Mouse (Mus musculus): Measurements from ENCODE around the gene Sytl3. TPM values are rescaled to one million over a fixed set of nuclear protein-coding genes. Genes with fewer than 3 reads are reported as not detected.

The Sytl3 gene
- polyA plus RNA-seq, 1 experiment from 2014 or later = not detected

DNA sequence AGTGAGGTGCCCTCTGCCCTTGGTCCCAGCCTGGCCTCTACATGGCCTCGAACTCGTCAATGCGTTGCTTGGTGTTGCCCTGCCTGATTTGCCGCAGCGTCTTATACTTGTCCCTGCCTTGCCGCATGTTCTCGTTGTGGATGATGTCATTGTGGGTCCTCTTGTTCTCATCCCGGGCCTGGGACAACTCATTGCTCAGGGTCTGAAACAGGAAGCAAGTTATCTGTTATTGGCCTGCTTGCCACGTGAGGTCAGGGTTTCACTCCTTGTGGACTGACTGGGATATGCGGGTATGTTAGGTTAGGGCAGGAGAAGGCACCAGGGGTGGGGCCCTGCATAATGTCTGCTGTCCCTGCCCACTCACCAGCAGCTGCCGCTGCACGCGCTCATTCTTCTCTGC lies 80.4 kb downstream of the Sytl3 start:
- no peak for ATAC-seq
- no peaks in the 10 kb centered on the region for H3K27me3 ChIP-seq
- no peak for DNase-seq (ENCODE audit: low read depth, low spot score)
- in situ Hi-C loops (cut with MboI; ENCODE audit: low pct_unique_long_range_greater_than_20kb) = no loop called here
- no peak for TF ChIP-seq CTCF (IDR thresholded peaks at IDR 0.05)
- POLR2A ChIA-PET = no interaction called here
- CTCF ChIA-PET = no interaction called here

DNA sequence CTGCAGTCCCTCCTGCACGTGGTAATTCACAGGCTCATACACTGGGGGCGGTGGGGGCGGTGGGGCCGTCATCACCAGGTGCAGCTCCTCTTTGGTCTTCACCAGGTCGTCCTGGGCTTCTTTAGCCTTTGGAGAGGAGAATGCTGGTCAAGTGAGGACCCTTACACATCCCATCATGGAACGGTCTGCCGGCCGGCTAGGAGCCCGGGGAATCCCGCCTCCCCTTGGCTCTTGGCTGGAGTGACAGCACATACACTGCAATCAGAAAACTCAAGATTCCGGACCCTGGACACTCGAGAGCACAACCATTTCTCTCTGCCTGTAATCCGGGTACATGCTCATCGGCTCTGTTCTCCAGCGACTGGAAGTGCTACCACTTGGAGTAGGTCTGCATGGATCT lies 80.9 kb downstream of the Sytl3 start:
- ChIA-PET CTCF (no interaction called here), POLR2A (no interaction called here)
- no peak for DNase-seq (ENCODE audit: low read depth, low spot score)
- ATAC-seq = no peak
- TF ChIP-seq CTCF (IDR thresholded peaks at IDR 0.05) = no peak
- H3K27me3 ChIP-seq = no peaks in the 10 kb centered on the region
- in situ Hi-C loops (cut with MboI; ENCODE audit: low pct_unique_long_range_greater_than_20kb) = no loop called here

DNA sequence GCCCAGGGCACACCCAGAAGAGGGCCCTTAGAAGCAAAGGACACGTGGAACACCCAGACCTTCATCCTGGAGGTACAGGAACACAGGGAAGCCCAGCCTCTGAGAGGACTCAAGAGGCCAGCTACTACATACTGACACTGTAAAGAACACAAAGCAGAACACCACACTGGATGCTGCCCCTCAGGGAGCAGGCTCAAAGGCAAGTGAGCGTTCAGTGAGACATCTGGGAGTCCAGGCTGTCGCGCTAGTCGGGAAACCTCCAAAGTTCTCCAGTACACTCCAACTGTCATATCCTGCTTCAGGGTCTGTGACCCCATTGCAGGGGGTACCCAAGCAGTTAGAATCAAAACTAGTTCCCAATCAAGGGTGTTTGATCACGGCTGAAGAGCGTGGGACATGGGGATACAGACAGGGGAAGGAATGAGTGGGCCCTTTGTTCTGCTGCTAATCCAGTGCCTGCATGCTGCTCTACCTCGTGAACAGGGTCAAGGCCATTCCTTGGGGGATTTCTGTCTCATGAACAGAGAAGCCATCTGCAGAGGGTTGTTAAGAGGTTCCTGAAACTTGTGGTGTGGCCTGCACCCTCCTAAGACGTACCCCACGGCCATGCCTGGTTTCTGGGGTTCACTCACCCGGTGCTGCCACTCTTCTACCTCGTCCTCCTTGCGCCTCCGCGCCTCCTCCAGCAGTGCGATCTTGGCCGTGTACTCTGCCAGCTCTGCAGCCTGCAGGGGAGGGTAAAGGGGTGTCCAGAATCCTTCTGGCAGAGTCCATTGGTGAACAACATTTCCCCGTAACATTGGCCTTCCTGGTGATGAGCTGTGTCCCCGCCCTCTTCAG lies 81.7 kb downstream of the Sytl3 start:
- H3K27me3 ChIP-seq = no peaks in the 10 kb centered on the region
- ChIA-PET POLR2A (no interaction called here), CTCF (no interaction called here)
- ATAC-seq (no peak), DNase-seq (ENCODE audit: low read depth, low spot score) (no peak)
- TF ChIP-seq CTCF (IDR thresholded peaks at IDR 0.05) = no peak
- in situ Hi-C loops (cut with MboI; ENCODE audit: low pct_unique_long_range_greater_than_20kb) = no loop called here

DNA sequence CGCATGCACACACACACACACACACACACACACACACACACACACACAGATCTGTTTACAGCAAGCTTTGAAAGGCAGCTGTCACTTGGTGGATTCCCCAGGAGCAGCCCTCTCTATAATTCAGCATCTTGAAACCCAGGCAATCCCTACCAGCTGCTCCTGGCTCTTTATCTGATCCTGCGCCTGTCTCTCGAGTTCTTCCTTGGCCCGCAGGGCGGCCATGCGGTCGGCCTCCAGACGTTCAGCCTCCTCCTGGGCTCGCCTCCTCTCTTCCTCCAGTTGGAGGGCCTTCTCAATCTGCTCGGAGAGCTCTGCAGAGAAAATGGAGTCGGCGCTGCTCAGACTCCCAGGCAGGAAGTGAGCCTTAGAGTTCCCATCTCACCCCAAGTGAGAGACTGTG lies 82.4 kb downstream of the Sytl3 start:
- CTCF ChIA-PET = no interaction called here

DNA sequence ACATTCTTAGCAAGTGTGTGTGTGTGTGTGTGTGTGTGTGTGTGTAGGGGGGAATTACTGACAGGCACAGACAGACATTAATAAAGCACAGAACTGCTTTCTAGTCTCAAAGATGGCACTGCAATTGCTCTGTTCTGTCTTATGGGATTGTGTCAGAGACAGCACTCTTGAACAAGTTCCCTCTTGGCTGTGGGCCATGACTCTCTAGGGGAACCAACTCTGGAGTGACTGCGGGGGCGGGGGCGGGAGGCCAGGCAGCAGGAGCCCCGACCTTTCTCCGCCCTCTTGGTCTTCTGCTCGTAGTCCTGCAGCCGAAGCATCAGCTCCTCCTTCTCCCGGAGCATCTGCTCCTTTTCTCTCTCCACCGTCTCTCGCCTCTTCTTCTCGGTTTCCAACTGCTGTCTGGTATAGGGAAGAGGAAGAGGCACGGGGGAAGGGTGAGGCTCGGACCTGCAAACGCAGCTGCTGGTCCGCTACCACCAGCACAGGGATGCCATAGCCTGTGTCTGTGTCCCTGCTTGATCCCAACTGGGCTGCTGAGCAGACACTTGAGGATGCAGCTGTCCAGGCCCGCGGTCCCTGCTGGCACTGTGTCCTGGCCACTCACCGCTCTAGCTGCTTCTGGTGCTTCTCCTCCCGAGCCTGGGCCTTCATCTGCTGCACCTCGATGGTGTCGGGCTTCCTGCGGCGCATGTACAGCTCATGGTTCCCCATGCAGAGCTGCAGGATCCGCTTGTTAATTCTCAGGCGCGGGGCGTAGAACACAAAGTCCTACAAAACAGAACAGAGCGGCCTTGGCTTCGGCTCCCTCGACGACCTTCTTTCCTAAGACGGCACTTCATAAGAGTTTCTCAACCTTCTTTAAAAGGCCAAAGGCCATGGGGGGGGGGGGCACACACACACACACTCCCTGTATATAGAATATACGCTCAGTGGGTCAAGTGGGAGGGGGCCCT lies 83.5 kb downstream of the Sytl3 start:
- ChIA-PET POLR2A (no interaction called here), CTCF (no interaction called here)
- in situ Hi-C loops (cut with MboI; ENCODE audit: low pct_unique_long_range_greater_than_20kb) = no loop called here
- no peak for TF ChIP-seq CTCF (IDR thresholded peaks at IDR 0.05)
- DNase-seq (ENCODE audit: low read depth, low spot score) = no peak
- ATAC-seq = no peak
- no peaks in the 10 kb centered on the region for H3K27me3 ChIP-seq

More for the DNA sequence above, 82.4 kb downstream of the Sytl3 start:
- TF ChIP-seq CTCF (IDR thresholded peaks at IDR 0.05) = no peak
- in situ Hi-C loops (cut with MboI; ENCODE audit: low pct_unique_long_range_greater_than_20kb) = no loop called here
- POLR2A ChIA-PET = no interaction called here
- DNase-seq (ENCODE audit: low read depth, low spot score) (no peak), ATAC-seq (no peak)
- H3K27me3 ChIP-seq = no peaks in the 10 kb centered on the region

DNA sequence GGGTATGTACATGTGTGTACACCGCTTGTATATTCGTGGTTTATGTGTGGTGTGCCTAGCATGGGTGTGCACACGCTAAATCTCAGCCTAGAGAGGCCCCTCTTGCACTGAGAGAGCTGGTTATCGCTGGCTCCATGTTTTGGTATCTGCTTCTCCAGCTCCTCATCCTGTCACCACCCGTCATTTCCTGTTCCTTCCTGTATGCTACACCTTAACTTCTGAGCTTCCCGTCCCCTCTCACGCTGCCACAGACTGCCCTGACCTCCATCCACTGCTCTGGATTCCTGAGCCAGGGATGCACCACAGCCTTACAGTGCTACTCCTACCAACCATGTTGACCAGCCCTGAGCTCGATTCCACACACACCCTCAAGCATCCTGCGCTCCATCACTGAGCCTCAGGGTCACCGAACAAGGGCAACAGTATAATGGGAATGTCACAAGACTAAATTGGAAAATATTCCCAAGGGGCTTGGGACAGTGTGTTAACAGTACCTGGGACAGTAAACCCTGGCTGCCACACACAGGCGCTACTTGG lies 84.2 kb downstream of the Sytl3 start:
- POLR2A ChIA-PET = no interaction called here
- CTCF ChIA-PET = no interaction called here
- ATAC-seq (no peak), DNase-seq (ENCODE audit: low read depth, low spot score) (no peak)
- no peaks in the 10 kb centered on the region for H3K27me3 ChIP-seq
- TF ChIP-seq CTCF (IDR thresholded peaks at IDR 0.05) = no peak
- in situ Hi-C loops (cut with MboI; ENCODE audit: low pct_unique_long_range_greater_than_20kb) = no loop called here

DNA sequence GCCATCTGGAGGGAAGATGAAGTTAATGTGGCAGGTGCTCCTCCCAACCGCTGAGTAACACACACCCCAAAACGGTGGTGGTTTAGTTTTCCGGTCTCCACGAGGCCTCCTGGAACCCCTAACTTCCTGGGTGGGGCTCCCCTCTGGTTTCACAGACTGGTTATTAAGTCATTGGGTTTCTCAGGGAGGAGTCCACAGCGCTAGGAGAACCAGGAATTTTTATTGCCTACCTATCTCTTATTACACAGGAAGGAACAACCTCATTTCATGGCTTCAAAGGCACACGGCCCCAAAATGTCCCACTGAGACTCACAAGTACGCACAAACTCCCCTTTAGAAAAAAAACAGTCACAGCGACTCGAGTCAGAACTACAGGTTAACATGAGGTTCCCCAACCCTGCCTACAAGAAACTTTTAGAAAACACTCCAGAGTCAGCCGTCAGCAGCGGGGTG lies 84.9 kb downstream of the Sytl3 start:
- in situ Hi-C loops (cut with MboI; ENCODE audit: low pct_unique_long_range_greater_than_20kb) = no loop called here
- CTCF ChIA-PET = no interaction called here
- DNase-seq (ENCODE audit: low read depth, low spot score) = no peak

DNA sequence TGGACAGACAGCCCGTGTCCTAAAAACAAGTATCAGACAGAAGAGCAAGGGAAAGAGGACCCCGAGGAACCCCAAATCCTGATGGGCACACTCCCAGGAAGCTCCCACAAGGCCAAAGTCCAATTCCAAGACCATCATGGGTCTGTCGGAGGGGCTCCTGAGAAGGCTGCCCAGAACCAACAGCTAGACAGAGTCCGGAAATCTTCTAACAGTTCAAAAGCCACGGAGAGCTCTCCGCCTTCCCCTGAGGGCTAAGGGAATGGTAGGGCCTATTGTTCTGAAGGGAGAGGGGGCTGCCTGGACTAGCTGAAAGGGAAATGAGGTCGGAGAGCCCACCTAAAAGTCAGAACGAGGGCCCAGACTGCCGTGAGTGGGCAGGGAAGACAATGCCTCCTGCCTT lies 85.5 kb downstream of the Sytl3 start:
- no peak for ATAC-seq
- DNase-seq (ENCODE audit: low read depth, low spot score) = no peak
- no peak for TF ChIP-seq CTCF (IDR thresholded peaks at IDR 0.05)
- POLR2A ChIA-PET = no interaction called here
- no peaks in the 10 kb centered on the region for H3K27me3 ChIP-seq
- in situ Hi-C loops (cut with MboI; ENCODE audit: low pct_unique_long_range_greater_than_20kb) = no loop called here
- CTCF ChIA-PET = no interaction called here

More for the DNA sequence above, 84.9 kb downstream of the Sytl3 start:
- no peaks in the 10 kb centered on the region for H3K27me3 ChIP-seq
- TF ChIP-seq CTCF (IDR thresholded peaks at IDR 0.05) = no peak
- no peak for ATAC-seq
- POLR2A ChIA-PET = no interaction called here

DNA sequence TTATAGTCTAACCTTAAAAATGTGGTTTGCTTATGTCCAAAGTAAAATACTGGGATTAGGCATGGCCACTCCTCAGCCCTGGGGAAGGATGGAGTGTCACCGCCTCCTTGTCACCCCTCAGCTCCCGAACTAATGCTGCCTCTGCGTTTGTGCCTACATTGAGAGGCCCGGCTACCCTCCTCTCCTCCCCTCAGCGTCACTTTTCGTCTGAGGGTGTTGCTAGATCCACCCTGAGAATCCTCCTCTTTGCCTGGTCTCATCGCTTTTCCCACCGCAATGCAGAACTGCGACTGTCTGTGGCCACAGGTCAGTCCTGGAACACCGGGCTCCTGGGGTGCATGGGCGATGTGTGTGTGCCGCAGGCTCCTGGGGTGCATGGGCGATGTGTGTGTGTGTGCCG lies 86.0 kb downstream of the Sytl3 start:
- in situ Hi-C loops (cut with MboI; ENCODE audit: low pct_unique_long_range_greater_than_20kb) = no loop called here
- H3K27me3 ChIP-seq = no peaks in the 10 kb centered on the region
- TF ChIP-seq CTCF (IDR thresholded peaks at IDR 0.05) = no peak
- ChIA-PET CTCF (no interaction called here), POLR2A (no interaction called here)
- DNase-seq (ENCODE audit: low read depth, low spot score) = no peak
- no peak for ATAC-seq

DNA sequence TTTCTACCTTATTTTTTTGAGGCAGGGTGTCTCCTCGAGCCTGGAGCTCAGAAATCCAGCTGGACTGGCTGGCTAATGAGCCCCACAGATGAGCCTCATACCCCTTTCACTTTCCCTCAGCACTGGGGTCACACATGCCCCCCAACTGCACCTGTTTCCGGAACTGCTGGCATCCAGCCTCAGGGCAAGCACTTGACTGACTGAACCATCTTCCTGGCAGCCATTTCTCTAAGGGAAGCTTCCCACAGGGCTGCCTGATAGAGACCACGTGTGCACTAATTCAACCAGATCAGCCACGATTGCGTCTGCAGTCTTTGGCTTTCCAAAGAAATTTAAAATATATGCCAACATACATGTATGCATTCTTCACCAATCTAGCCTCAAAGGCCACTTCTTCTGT lies 86.6 kb downstream of the Sytl3 start:
- ChIA-PET POLR2A (no interaction called here), CTCF (no interaction called here)
- H3K27me3 ChIP-seq = no peaks in the 10 kb centered on the region
- DNase-seq (ENCODE audit: low read depth, low spot score) (no peak), ATAC-seq (no peak)
- in situ Hi-C loops (cut with MboI; ENCODE audit: low pct_unique_long_range_greater_than_20kb) = no loop called here
- TF ChIP-seq CTCF (IDR thresholded peaks at IDR 0.05) = no peak

DNA sequence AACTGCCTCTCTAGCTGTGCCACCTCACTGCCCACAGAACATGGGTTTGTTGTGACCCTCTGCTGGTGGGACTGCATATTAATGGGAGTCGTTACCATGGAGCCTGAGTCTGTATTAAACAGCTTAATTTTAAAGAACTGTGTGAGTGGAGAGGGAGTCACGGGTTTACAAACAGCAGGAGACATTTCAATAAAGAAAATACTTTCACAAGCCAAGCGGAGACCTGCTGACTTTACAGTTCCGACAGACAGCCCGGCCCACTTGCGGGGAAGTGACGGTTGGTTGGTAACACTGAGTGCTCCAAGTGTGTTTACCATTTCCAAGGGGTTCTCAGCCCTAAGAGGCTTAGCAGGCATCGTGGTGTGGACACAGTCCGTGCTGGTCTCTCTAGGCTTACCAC lies 87.1 kb downstream of the Sytl3 start:
- no peaks in the 10 kb centered on the region for H3K27me3 ChIP-seq
- ChIA-PET POLR2A (no interaction called here), CTCF (interaction anchor here (1.3 kb wide), 1 partner anchor 9 kb away, joined by 5 read pairs; no protein-coding TSS in a partner anchor)
- in situ Hi-C loops (cut with MboI; ENCODE audit: low pct_unique_long_range_greater_than_20kb) = no loop called here
- TF ChIP-seq CTCF (IDR thresholded peaks at IDR 0.05) = no peak
- DNase-seq (ENCODE audit: low read depth, low spot score) (no peak), ATAC-seq (no peak)
